Mouse (Mus musculus) central nervous system, embryonic 11.5 days (tissue): Measurements from ENCODE around the gene Zfp956. TPM values are rescaled to one million over a fixed set of nuclear protein-coding genes. Genes with fewer than 3 reads are reported as not detected.

Source experiments
- polyA plus RNA-seq: library from polyadenylated mRNA; depleted of rRNA; stranded (reverse); fragments of >200 nt; gene quantifications from 2 replicates; pipeline ENCODE4 v1.2.3, GENCODE M21; 2012; rRNA removed

The Zfp956 gene
- 9.8 and 14.5 TPM in 2 replicates for polyA plus RNA-seq

GRCm38 (mm10) chr6:47953191-47953726, at the start of gene Zfp956:
Gene Zfp956 (plus strand): TSS chr6:47953390.

DNA sequence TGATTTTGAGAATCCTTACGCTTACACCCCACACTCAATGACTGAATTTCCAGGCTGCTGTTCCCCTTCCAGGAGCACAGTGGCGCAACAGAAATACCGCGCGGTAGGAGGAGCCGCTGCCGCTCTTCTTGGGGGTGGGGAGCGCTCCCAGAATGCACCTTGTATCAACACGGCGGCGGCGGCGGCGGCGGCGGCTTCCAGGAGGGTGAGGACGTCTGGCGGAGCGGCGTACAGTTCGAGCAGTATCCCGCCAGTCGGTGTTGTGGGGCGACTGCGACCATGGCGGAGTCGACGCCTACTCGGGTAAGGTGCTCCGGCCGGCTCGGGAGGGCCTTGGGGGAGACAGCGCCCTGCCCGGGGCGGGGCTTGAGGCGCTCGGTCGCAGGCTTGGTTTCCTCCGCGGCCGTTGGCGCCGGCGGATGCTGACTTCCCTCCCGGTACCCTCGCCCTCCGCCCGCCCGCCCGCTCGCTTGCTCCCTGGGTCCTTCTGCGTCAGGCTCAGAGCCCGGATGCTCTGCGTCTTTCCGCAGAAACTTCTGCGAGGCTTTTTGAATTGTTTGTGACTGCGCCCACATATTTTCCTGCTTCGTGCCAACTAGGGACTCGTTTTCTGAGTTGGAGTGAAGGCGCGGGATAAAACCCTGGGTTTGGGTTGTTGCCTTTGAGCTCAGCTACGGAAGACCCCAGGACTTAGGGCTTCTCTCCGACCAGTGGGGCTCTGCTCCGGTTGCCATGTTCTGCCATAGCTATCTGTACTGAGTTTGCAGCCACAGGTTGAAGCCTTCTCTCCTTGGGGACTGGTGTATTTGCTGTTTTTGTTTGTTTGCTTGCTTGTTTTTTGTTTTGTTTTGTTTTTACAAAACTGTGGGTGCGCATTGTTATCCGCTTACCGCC, 32.5 kb upstream of the Zfp956 start, which contains the start of gene Zfp212:
Gene Zfp212 (plus strand): TSS at position 30 of the 894 bp plus-strand sequence.

Other genes starting within 250 kb of the Zfp956 start
- gene Pdia4, start 140.0 kb upstream of the Zfp956 start, polyA plus RNA-seq: 143 and 152 TPM in 2 replicates
- 2.8 and 3.6 TPM in 2 replicates for gene Zfp786, start 122.5 kb upstream of the Zfp956 start, polyA plus RNA-seq
- gene Zfp398, start 117.7 kb upstream of the Zfp956 start, polyA plus RNA-seq: 8.0 and 11.0 TPM in 2 replicates
- 15.2 and 17.5 TPM in 2 replicates for gene Zfp282, start 76.2 kb upstream of the Zfp956 start, polyA plus RNA-seq
- gene Zfp212, start 32.9 kb upstream of the Zfp956 start, polyA plus RNA-seq: 17.9 and 22.8 TPM in 2 replicates
- gene Zfp777, start 95.5 kb downstream of the Zfp956 start, polyA plus RNA-seq: 15.6 and 18.7 TPM in 2 replicates
- gene Zfp746, start 133.2 kb downstream of the Zfp956 start, polyA plus RNA-seq: 25.9 and 32.6 TPM in 2 replicates